Mouse (Mus musculus): Measurements from ENCODE around the gene Vipr2.

Vipr2 gene

GRCm38 (mm10) chr12:116054342-116054741, 23.2 kb upstream of the Vipr2 start:
- Histone ChIP-seq H3K9me3 (ENCODE audit: low read length) (peaks cover 22% of the 10 kb centered on the region), H3K27me3 (ENCODE audit: insufficient read depth, low read length) (no peaks in the 10 kb centered on the region), H3K36me3 (ENCODE audit: insufficient read depth, low read length) (peaks cover 64% of the 10 kb centered on the region), H3K4me3 (replicated peaks; ENCODE audit: low read length) (no peak overlapping the region), H3K4me1 (replicated peaks; ENCODE audit: low read depth, low read length) (peaks cover 3% of the 10 kb centered on the region; the same call in 1 of the 2 replicates)
- TF ChIP-seq POU5F1 (IDR thresholded peaks at IDR 0.05; ENCODE audit: borderline replicate concordance, low read length): no peak
- no peak for TF ChIP-seq NANOG (IDR thresholded peaks at IDR 0.05; ENCODE audit: borderline replicate concordance, low read length)
- no peak for TF ChIP-seq CTCF (conservative IDR thresholded peaks at IDR 0.05; ENCODE audit: low read length)

DNA sequence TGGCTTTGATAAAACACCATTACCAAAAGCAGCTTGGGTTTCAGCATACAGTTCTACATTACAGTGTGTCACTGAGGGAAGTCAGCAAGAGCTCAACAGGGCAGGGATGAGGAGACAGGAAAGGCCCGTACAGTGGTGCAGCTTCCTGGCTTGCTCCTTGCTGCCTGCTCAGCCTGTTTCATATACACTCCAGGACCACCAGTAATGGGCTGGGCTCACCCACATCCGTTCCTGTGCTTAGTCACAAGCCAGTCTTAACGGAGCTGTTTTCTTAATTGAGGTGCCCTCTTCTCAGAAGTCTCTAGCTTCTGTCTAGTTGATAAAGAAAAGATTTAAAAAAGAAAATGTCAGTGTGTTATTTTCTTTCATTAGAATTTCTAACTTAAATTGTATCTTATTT, 21.4 kb upstream of the Vipr2 start:
- peaks cover 67% of the 10 kb centered on the region for H3K36me3 ChIP-seq (ENCODE audit: insufficient read depth, low read length)
- H3K4me3 ChIP-seq (replicated peaks; ENCODE audit: low read length): no peak overlapping the region
- H3K4me1 ChIP-seq (replicated peaks; ENCODE audit: low read depth, low read length): no peaks in the 10 kb centered on the region
- no peaks in the 10 kb centered on the region for H3K27me3 ChIP-seq (ENCODE audit: insufficient read depth, low read length)
- TF ChIP-seq POU5F1 (IDR thresholded peaks at IDR 0.05; ENCODE audit: borderline replicate concordance, low read length) (no peak), NANOG (IDR thresholded peaks at IDR 0.05; ENCODE audit: borderline replicate concordance, low read length) (no peak), CTCF (conservative IDR thresholded peaks at IDR 0.05; ENCODE audit: low read length) (no peak)
- peaks cover 38% of the 10 kb centered on the region for H3K9me3 ChIP-seq (ENCODE audit: low read length)

- Histone ChIP-seq H3K9me3 (ENCODE audit: low read length) (peaks cover 89% of the 10 kb centered on the region), H3K4me3 (replicated peaks; ENCODE audit: low read length) (no peak overlapping the region), H3K27me3 (ENCODE audit: insufficient read depth, low read length) (no peaks in the 10 kb centered on the region), H3K4me1 (replicated peaks; ENCODE audit: low read depth, low read length) (0 out of 2 replicates have a peak, but pooled peaks cover 4% of the 10 kb centered on the region), H3K36me3 (ENCODE audit: insufficient read depth, low read length) (peaks cover 45% of the 10 kb centered on the region)
- TF ChIP-seq POU5F1 (IDR thresholded peaks at IDR 0.05; ENCODE audit: borderline replicate concordance, low read length) (no peak), NANOG (IDR thresholded peaks at IDR 0.05; ENCODE audit: borderline replicate concordance, low read length) (no peak), CTCF (conservative IDR thresholded peaks at IDR 0.05; ENCODE audit: low read length) (no peak)
These were observed 15.8 kb upstream of the Vipr2 start for GRCm38 (mm10) chr12:116061561-116062193.

DNA sequence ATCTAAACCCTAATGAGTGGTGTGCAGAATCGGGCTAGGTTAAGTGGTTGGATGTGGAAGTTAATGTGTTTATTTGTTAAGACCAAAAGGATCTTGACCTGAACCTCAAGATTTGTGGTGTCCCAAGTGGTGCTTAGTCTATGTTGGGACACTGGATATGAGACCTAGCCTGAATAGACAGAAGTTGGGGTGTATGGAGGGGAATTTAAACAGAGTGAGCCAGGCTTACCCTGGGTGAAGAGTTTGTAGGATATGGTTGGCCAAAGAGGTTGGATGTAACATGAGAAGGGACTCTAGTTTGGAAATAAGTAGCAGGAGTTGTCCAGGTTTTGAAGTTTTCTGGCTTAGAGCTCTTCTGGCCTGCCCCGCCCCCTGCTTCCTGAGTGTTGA, 15.3 kb upstream of the Vipr2 start:
- TF ChIP-seq CTCF (conservative IDR thresholded peaks at IDR 0.05; ENCODE audit: low read length) (no peak), POU5F1 (IDR thresholded peaks at IDR 0.05; ENCODE audit: borderline replicate concordance, low read length) (no peak), NANOG (IDR thresholded peaks at IDR 0.05; ENCODE audit: borderline replicate concordance, low read length) (no peak)
- Histone ChIP-seq H3K4me1 (replicated peaks; ENCODE audit: low read depth, low read length) (0 out of 2 replicates have a peak, but pooled peaks cover 4% of the 10 kb centered on the region), H3K9me3 (ENCODE audit: low read length) (peaks cover 89% of the 10 kb centered on the region), H3K36me3 (ENCODE audit: insufficient read depth, low read length) (peaks cover 40% of the 10 kb centered on the region), H3K27me3 (ENCODE audit: insufficient read depth, low read length) (no peaks in the 10 kb centered on the region), H3K4me3 (replicated peaks; ENCODE audit: low read length) (no peak overlapping the region)

- TF ChIP-seq POU5F1 (IDR thresholded peaks at IDR 0.05; ENCODE audit: borderline replicate concordance, low read length) (no peak), NANOG (IDR thresholded peaks at IDR 0.05; ENCODE audit: borderline replicate concordance, low read length) (no peak), CTCF (conservative IDR thresholded peaks at IDR 0.05; ENCODE audit: low read length) (no peak)
- Histone ChIP-seq H3K4me3 (replicated peaks; ENCODE audit: low read length) (no peak overlapping the region), H3K36me3 (ENCODE audit: insufficient read depth, low read length) (peaks cover 34% of the 10 kb centered on the region), H3K27me3 (ENCODE audit: insufficient read depth, low read length) (no peaks in the 10 kb centered on the region), H3K9me3 (ENCODE audit: low read length) (peaks cover 86% of the 10 kb centered on the region), H3K4me1 (replicated peaks; ENCODE audit: low read depth, low read length) (0 out of 2 replicates have a peak, but pooled peaks cover 4% of the 10 kb centered on the region)
These were observed 14.5 kb upstream of the Vipr2 start for GRCm38 (mm10) chr12:116063020-116063419.

- H3K36me3 ChIP-seq (ENCODE audit: insufficient read depth, low read length): no peaks in the 10 kb centered on the region
- H3K27me3 ChIP-seq (ENCODE audit: insufficient read depth, low read length): peaks cover 3% of the 10 kb centered on the region; the same call in 1 of the 2 replicates
- TF ChIP-seq POU5F1 (IDR thresholded peaks at IDR 0.05; ENCODE audit: borderline replicate concordance, low read length): no peak
- no peak for TF ChIP-seq CTCF (conservative IDR thresholded peaks at IDR 0.05; ENCODE audit: low read length)
- TF ChIP-seq NANOG (IDR thresholded peaks at IDR 0.05; ENCODE audit: borderline replicate concordance, low read length): no peak
- no peak overlapping the region for H3K4me3 ChIP-seq (replicated peaks; ENCODE audit: low read length)
- H3K4me1 ChIP-seq (replicated peaks; ENCODE audit: low read depth, low read length): no peaks in the 10 kb centered on the region
- H3K9me3 ChIP-seq (ENCODE audit: low read length): peaks cover 86% of the 10 kb centered on the region
These were observed 6.5 kb upstream of the Vipr2 start for GRCm38 (mm10) chr12:116071023-116071422.

DNA sequence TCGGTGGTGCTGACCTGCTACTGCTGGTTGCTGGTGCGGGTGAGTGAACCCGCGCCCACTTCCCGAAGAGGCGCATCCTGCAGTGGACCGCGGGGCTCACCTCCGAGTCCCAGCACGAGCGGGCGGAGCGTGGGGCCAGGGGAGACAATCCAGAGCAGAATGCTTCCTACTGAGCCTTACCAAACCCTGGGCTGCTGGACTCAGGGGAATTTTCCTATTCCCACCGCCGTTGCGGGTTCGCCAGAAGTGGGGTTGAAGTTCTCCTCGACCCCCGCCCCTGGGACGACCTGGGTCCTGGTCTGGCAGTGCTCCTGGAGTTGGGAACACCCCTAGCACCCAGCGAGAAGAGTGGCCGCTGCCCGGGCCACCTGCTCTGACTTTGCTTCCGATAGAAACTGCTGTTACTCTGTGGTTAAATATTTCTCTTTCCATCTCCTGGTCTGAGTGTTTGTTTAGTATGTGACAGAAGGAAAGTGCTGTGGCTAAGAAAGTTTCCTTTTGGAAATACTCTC, 385 bp downstream of the Vipr2 start:
- peak overlapping the region; percentile 80 for H3K4me3 ChIP-seq (replicated peaks; ENCODE audit: low read length)
- peaks cover 37% of the 10 kb centered on the region for H3K27me3 ChIP-seq (ENCODE audit: insufficient read depth, low read length)
- H3K9me3 ChIP-seq (ENCODE audit: low read length): peaks cover 45% of the 10 kb centered on the region
- H3K36me3 ChIP-seq (ENCODE audit: insufficient read depth, low read length): no peaks in the 10 kb centered on the region
- TF ChIP-seq POU5F1 (IDR thresholded peaks at IDR 0.05; ENCODE audit: borderline replicate concordance, low read length) (no peak), NANOG (IDR thresholded peaks at IDR 0.05; ENCODE audit: borderline replicate concordance, low read length) (no peak), CTCF (conservative IDR thresholded peaks at IDR 0.05; ENCODE audit: low read length) (no peak)
- peaks cover 3% of the 10 kb centered on the region; the same call in 1 of the 2 replicates for H3K4me1 ChIP-seq (replicated peaks; ENCODE audit: low read depth, low read length)

DNA sequence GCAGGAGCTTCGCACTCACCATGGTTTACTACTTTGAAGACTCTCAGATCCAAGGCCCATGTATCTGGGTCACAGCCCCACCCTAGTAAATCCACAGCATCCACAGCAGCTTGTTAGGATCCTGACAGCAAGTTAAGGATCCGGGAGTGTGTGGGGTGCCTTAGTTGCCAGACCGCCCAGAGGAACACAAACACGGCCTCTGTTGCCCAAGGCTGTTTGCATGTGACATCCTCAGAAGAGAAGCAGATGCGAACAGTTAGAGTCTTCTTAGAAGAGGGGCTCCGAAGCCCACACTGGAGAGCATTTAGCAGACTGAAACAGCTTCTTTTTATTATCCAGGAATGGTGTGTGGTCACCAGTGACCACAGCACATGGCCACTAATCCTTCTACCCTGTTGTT, 5.6 kb downstream of the Vipr2 start:
- Histone ChIP-seq H3K9me3 (ENCODE audit: low read length) (peaks cover 29% of the 10 kb centered on the region), H3K36me3 (ENCODE audit: insufficient read depth, low read length) (no peaks in the 10 kb centered on the region), H3K4me1 (replicated peaks; ENCODE audit: low read depth, low read length) (no peaks in the 10 kb centered on the region), H3K4me3 (replicated peaks; ENCODE audit: low read length) (no peak overlapping the region), H3K27me3 (ENCODE audit: insufficient read depth, low read length) (peaks cover 19% of the 10 kb centered on the region)
- TF ChIP-seq NANOG (IDR thresholded peaks at IDR 0.05; ENCODE audit: borderline replicate concordance, low read length) (no peak), CTCF (conservative IDR thresholded peaks at IDR 0.05; ENCODE audit: low read length) (no peak), POU5F1 (IDR thresholded peaks at IDR 0.05; ENCODE audit: borderline replicate concordance, low read length) (no peak)
